Mouse (Mus musculus) heart, postnatal 0 days (tissue): ENCODE results near the gene Filip1l. TPM values are rescaled to one million over a fixed set of nuclear protein-coding genes. Genes with fewer than 3 reads are reported as not detected.

Experiments used
- ATAC-seq: fragments of 200-750 bp; cut with Nextera tagmentation; 2 replicates; pipeline ENCODE4 v1.8.0; 2017; ENCODE audit warnings: low read depth, moderate number of reproducible peaks, moderate library complexity; ENCODE audit not compliant: insufficient read depth
- DNase-seq: peaks from one replicate; pipeline ENCODE4 v3.0.0-alpha.2; 2016; ENCODE audit warnings: low spot score
- H3K27ac ChIP-seq: fragments of 300-500 bp; sonication (generic); 2 replicates; pipeline ENCODE4 v1.5.1; 2014; ENCODE audit warnings: low read depth, mild to moderate bottlenecking
- H3K27me3 ChIP-seq: fragments of 300-500 bp; sonication (generic); 2 replicates; pipeline ENCODE4 v1.6.1; 2014; ENCODE audit warnings: low read length, mixed read lengths; ENCODE audit not compliant: control insufficient read depth, insufficient read depth
- H3K36me3 ChIP-seq: fragments of 300-500 bp; sonication (generic); replicated peaks from 2 replicates; pipeline ENCODE4 v1.6.1; 2014; ENCODE audit warnings: low read length, mixed read lengths; ENCODE audit not compliant: control insufficient read depth, insufficient read depth
- H3K4me1 ChIP-seq: fragments of 300-500 bp; sonication (generic); 2 replicates; pipeline ENCODE4 v1.6.1; 2014; ENCODE audit warnings: antibody characterized with exemption; ENCODE audit not compliant: control insufficient read depth, insufficient read depth
- H3K4me2 ChIP-seq: fragments of 300-500 bp; sonication (generic); 2 replicates; pipeline ENCODE4 v1.6.1; 2014; ENCODE audit warnings: low read depth, mild to moderate bottlenecking, low read length, moderate library complexity
- H3K4me3 ChIP-seq: fragments of 300-500 bp; sonication (generic); 2 replicates; pipeline ENCODE4 v1.5.1; 2014; ENCODE audit warnings: low read depth, low read length
- H3K9ac ChIP-seq: fragments of 300-500 bp; sonication (generic); replicated peaks from 2 replicates; pipeline ENCODE4 v1.6.1; 2014; ENCODE audit warnings: low read depth, low read length, mixed read lengths
- H3K9me3 ChIP-seq: fragments of 300-500 bp; sonication (generic); replicated peaks from 2 replicates; pipeline ENCODE4 v1.6.1; 2016; ENCODE audit warnings: low read length; ENCODE audit not compliant: control insufficient read depth
- CTCF ChIP-seq: IDR thresholded peaks from 2 replicates; pipeline ENCODE4 v1.5.1; 2016; ENCODE audit warnings: antibody characterized with exemption, control low read depth, low read depth
- EP300 ChIP-seq: IDR thresholded peaks from 2 replicates; pipeline ENCODE4 v1.6.1; 2016; ENCODE audit warnings: antibody characterized with exemption, low read depth
- WGBS: fragments of 180-500 bp; shearing (Covaris S2); extraction: QIAGEN DNeasy Blood & Tissue Kit; methylation state at CpG from one replicate; pipeline ENCODE4 v1.1.7; 2014; 5-methylcytosine and 5-hydroxymethylcytosine counted together
- polyA plus RNA-seq: library from polyadenylated mRNA; unstranded; fragments of >200 nt; fragmentation: Nextera tagmentation; extraction: Ambion mirVana; gene quantifications from 2 replicates; pipeline ENCODE4 v1.2.1, GENCODE M21; 2015
- total RNA-seq: library from RNA; depleted of rRNA; stranded (reverse); fragments of >200 nt; gene quantifications from 2 replicates; pipeline ENCODE4 v1.2.3, GENCODE M21; 2014; ENCODE audit warnings: low replicate concordance

Filip1l gene
- total and polyA plus RNA-seq, 2 experiments from 2014 or later, result 14.1 to 26.0 TPM

DNA sequence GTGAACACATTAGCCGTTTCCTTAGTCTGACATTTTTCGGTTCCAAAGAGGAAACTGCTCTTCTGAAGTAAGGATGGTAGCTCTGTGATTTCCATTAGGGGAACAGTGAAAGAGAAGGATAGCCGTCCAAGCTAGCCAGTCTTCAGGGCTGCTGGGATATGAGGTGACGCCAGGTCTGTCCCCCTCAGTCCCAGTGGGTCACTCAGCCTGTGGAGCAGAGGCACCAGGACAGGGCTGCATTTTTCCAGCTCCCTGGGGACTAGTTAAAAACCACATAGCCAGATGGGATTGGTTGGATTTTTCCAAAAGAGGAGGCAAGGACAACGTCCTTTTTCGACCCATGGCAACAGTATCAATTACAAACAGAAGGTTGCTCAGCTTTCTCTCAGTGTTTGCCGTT lies 25.9 kb upstream of the Filip1l start:
- Histone ChIP-seq H3K9ac (no peak overlapping the region), H3K4me3 (no peak overlapping the region), H3K4me2 (no peak overlapping the region), H3K27ac (peak overlapping the region; percentile 53; the same call in 1 of the 2 replicates), H3K36me3 (0 out of 2 replicates have a peak, but pooled peaks cover under 1% of the 10 kb centered on the region), H3K9me3 (no peaks in the 10 kb centered on the region), H3K27me3 (no peaks in the 10 kb centered on the region), H3K4me1 (peaks cover 3% of the 10 kb centered on the region)
- DNase-seq (no peak), ATAC-seq (no peak)
- no peak for TF ChIP-seq EP300
- no peak for TF ChIP-seq CTCF
- WGBS, result 57% methylated on average over 7 of the region's 7 CpGs

- Histone ChIP-seq H3K4me1 (peaks cover 3% of the 10 kb centered on the region), H3K27me3 (no peaks in the 10 kb centered on the region), H3K36me3 (no peaks in the 10 kb centered on the region), H3K4me3 (no peak overlapping the region), H3K27ac (peak overlapping the region; percentile 61), H3K9ac (no peak overlapping the region), H3K4me2 (no peak overlapping the region), H3K9me3 (no peaks in the 10 kb centered on the region)
- DNase-seq, result no peak
- 61% methylated on average over 8 of the region's 8 CpGs for WGBS
- TF ChIP-seq EP300 (no peak), CTCF (no peak)
- ATAC-seq, result peak; percentile 56; the same call in 1 of the 2 replicates
Observed at GRCm38 (mm10) chr16:57329028-57329427, 23.9 kb upstream of the Filip1l start.

DNA sequence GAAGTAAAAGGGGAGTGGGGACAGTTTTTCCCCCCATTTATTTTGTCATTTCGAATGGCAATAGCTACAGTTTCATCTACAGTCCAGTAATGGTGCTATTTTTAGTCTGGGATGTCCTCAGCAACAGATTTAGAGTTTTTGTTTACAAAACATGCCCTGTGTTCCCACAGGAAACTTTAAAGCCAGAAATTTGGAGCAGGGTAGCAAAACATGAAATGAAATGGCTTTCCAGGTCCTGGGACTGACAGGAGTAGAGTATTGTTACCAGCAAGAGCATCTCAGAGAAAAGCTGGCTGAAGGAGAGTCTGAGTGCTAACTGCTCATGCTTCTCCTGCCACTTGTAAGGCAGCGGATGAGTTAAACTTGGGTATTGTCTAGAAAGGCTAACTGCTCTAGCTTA lies 22.8 kb upstream of the Filip1l start:
- Histone ChIP-seq H3K4me3 (no peak overlapping the region), H3K27ac (peak overlapping the region; percentile 61), H3K4me1 (peaks cover 3% of the 10 kb centered on the region), H3K9ac (no peak overlapping the region), H3K4me2 (no peak overlapping the region), H3K36me3 (no peaks in the 10 kb centered on the region), H3K9me3 (no peaks in the 10 kb centered on the region), H3K27me3 (no peaks in the 10 kb centered on the region)
- no peak for DNase-seq
- no peak for TF ChIP-seq EP300
- 61% methylated on average over 2 of the region's 2 CpGs for WGBS
- ATAC-seq, result no peak; the same call in 1 of the 2 replicates

DNA sequence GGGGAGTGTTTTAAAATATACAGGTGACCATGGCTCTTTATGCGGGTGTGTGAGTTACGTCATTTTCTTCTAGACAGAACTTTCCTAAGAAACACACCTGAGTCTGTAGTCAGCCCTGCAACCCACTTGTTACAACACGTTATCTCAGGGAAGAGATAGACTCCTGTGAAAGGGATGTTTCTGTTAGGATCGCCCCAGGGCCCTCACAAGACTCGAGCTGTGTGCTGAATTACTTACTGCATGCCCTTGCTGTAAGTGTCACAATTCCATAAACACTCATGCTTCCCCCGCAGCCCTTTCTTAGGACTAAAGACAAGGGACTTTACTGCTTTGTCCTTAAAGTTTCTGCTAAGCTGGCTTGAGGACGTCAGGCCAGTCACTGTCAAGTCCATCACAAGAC lies 20.6 kb upstream of the Filip1l start:
- no peak overlapping the region for H3K4me2 ChIP-seq
- no peak overlapping the region for H3K9ac ChIP-seq
- H3K36me3 ChIP-seq, result no peaks in the 10 kb centered on the region
- no peak for ATAC-seq
- no peak overlapping the region for H3K4me3 ChIP-seq
- 75% methylated on average over 7 of the region's 7 CpGs for WGBS
- H3K27me3 ChIP-seq, result no peaks in the 10 kb centered on the region
- no peak overlapping the region for H3K27ac ChIP-seq
- no peaks in the 10 kb centered on the region for H3K9me3 ChIP-seq
- no peak for TF ChIP-seq CTCF
- no peak for TF ChIP-seq EP300
- no peak for DNase-seq
- peaks cover 3% of the 10 kb centered on the region for H3K4me1 ChIP-seq

- H3K27me3 ChIP-seq, result no peaks in the 10 kb centered on the region
- H3K4me3 ChIP-seq, result no peak overlapping the region
- WGBS, result 66% methylated on average over 11 of the region's 11 CpGs
- no peak overlapping the region for H3K27ac ChIP-seq
- no peaks in the 10 kb centered on the region for H3K9me3 ChIP-seq
- no peak for ATAC-seq
- no peaks in the 10 kb centered on the region for H3K36me3 ChIP-seq
- no peaks in the 10 kb centered on the region for H3K4me1 ChIP-seq
- TF ChIP-seq EP300, result no peak
- no peak for TF ChIP-seq CTCF
- no peak overlapping the region for H3K9ac ChIP-seq
- DNase-seq, result no peak
- H3K4me2 ChIP-seq, result no peak overlapping the region
Observed at GRCm38 (mm10) chr16:57336770-57337423, 16.0 kb upstream of the Filip1l start.
